Mouse (Mus musculus): Measurements from ENCODE around the gene Fscn3. TPM values are rescaled to one million over a fixed set of nuclear protein-coding genes. Genes with fewer than 3 reads are reported as not detected.
A peak's percentile ranks its signal among the peaks of the same experiment; 100 is the strongest.

Gene Fscn3
- polyA plus RNA-seq, 1 experiment from 2014 or later = not detected

GRCm38 (mm10) chr6:28474211-28474610 lies 46.6 kb downstream of the Fscn3 start:
- H3K4me2 ChIP-seq (ENCODE audit: low read depth, low read length) = no peak overlapping the region
- no peaks in the 10 kb centered on the region for H3K4me1 ChIP-seq (ENCODE audit: control insufficient read depth, insufficient read depth, low read length)
- no peak overlapping the region for H3K27ac ChIP-seq (ENCODE audit: low read length)
- no peaks in the 10 kb centered on the region for H3K27me3 ChIP-seq (replicated peaks; ENCODE audit: control insufficient read depth, insufficient read depth, low read length)
- 89% methylated on average over 4 of the region's 4 CpGs for WGBS
- no peak overlapping the region for H3K9ac ChIP-seq (ENCODE audit: low read depth, low read length)
- ATAC-seq = no peak
- no peaks in the 10 kb centered on the region for H3K9me3 ChIP-seq (ENCODE audit: control insufficient read depth, low read length)
- H3K4me3 ChIP-seq (ENCODE audit: low read length) = no peak overlapping the region
- no peaks in the 10 kb centered on the region for H3K36me3 ChIP-seq (ENCODE audit: control insufficient read depth, insufficient read depth, low read length)

- Histone ChIP-seq H3K4me1 (ENCODE audit: control insufficient read depth, insufficient read depth, low read length) (no peaks in the 10 kb centered on the region), H3K36me3 (ENCODE audit: control insufficient read depth, insufficient read depth, low read length) (no peaks in the 10 kb centered on the region), H3K27ac (ENCODE audit: low read length) (no peak within 1 kb of the TSS), H3K4me3 (ENCODE audit: low read length) (no peak within 1 kb of the TSS), H3K27me3 (replicated peaks; ENCODE audit: control insufficient read depth, insufficient read depth, low read length) (no peaks in the 10 kb centered on the region), H3K4me2 (ENCODE audit: low read depth, low read length) (no peak within 1 kb of the TSS), H3K9ac (ENCODE audit: low read depth, low read length) (no peak within 1 kb of the TSS), H3K9me3 (ENCODE audit: control insufficient read depth, low read length) (no peaks in the 10 kb centered on the region)
- no peak for ATAC-seq
- 81% methylated on average over 5 of the region's 5 CpGs for WGBS
Measured at GRCm38 (mm10) chr6:28474839-28475238, 47.2 kb downstream of the Fscn3 start, which contains the start of gene Snd1. Gene Snd1 (plus strand): TSS chr6:28475139.

- peak overlapping the region; percentile 89 for H3K27ac ChIP-seq (ENCODE audit: low read length)
- no peaks in the 10 kb centered on the region for H3K27me3 ChIP-seq (replicated peaks; ENCODE audit: control insufficient read depth, insufficient read depth, low read length)
- H3K9ac ChIP-seq (ENCODE audit: low read depth, low read length) = peak overlapping the region; percentile 89
- under 1% methylated on average over 66 of the region's 68 CpGs for WGBS
- no peaks in the 10 kb centered on the region for H3K36me3 ChIP-seq (ENCODE audit: control insufficient read depth, insufficient read depth, low read length)
- no peaks in the 10 kb centered on the region for H3K9me3 ChIP-seq (ENCODE audit: control insufficient read depth, low read length)
- peaks cover 29% of the 10 kb centered on the region for H3K4me1 ChIP-seq (ENCODE audit: control insufficient read depth, insufficient read depth, low read length)
- peak; percentile 99 for ATAC-seq
- peak overlapping the region; percentile 74 for H3K4me2 ChIP-seq (ENCODE audit: low read depth, low read length)
- peak overlapping the region; percentile 97 for H3K4me3 ChIP-seq (ENCODE audit: low read length)
Measured at GRCm38 (mm10) chr6:28479865-28480751, 52.5 kb downstream of the Fscn3 start.

- H3K27me3 ChIP-seq (replicated peaks; ENCODE audit: control insufficient read depth, insufficient read depth, low read length) = no peaks in the 10 kb centered on the region
- H3K27ac ChIP-seq (ENCODE audit: low read length) = peak overlapping the region; percentile 89
- no peaks in the 10 kb centered on the region for H3K36me3 ChIP-seq (ENCODE audit: control insufficient read depth, insufficient read depth, low read length)
- no peaks in the 10 kb centered on the region for H3K9me3 ChIP-seq (ENCODE audit: control insufficient read depth, low read length)
- H3K4me2 ChIP-seq (ENCODE audit: low read depth, low read length) = peak overlapping the region; percentile 62
- H3K9ac ChIP-seq (ENCODE audit: low read depth, low read length) = peak overlapping the region; percentile 89
- H3K4me1 ChIP-seq (ENCODE audit: control insufficient read depth, insufficient read depth, low read length) = peaks cover 29% of the 10 kb centered on the region
- peak overlapping the region; percentile 97 for H3K4me3 ChIP-seq (ENCODE audit: low read length)
- 6% methylated on average over 21 of the region's 21 CpGs for WGBS
- ATAC-seq = no peak
Measured at GRCm38 (mm10) chr6:28480752-28481492, 53.3 kb downstream of the Fscn3 start.

- H3K4me2 ChIP-seq (ENCODE audit: low read depth, low read length) = peak overlapping the region; percentile 23; the same call in 1 of the 2 replicates
- no peaks in the 10 kb centered on the region for H3K36me3 ChIP-seq (ENCODE audit: control insufficient read depth, insufficient read depth, low read length)
- H3K4me1 ChIP-seq (ENCODE audit: control insufficient read depth, insufficient read depth, low read length) = peaks cover 39% of the 10 kb centered on the region
- H3K27ac ChIP-seq (ENCODE audit: low read length) = no peak overlapping the region
- ATAC-seq = no peak
- no peaks in the 10 kb centered on the region for H3K27me3 ChIP-seq (replicated peaks; ENCODE audit: control insufficient read depth, insufficient read depth, low read length)
- no peaks in the 10 kb centered on the region for H3K9me3 ChIP-seq (ENCODE audit: control insufficient read depth, low read length)
- 0 out of 2 replicates have a peak overlapping the region, but pooled peaks have one; percentile 11 for H3K4me3 ChIP-seq (ENCODE audit: low read length)
- WGBS = 57% methylated on average over 4 of the region's 4 CpGs
- no peak overlapping the region for H3K9ac ChIP-seq (ENCODE audit: low read depth, low read length)
Measured at GRCm38 (mm10) chr6:28482711-28483315, 55.2 kb downstream of the Fscn3 start.

- no peak for ATAC-seq
- Histone ChIP-seq H3K27ac (ENCODE audit: low read length) (no peak overlapping the region), H3K9ac (ENCODE audit: low read depth, low read length) (no peak overlapping the region), H3K4me3 (ENCODE audit: low read length) (no peak overlapping the region), H3K4me2 (ENCODE audit: low read depth, low read length) (no peak overlapping the region), H3K36me3 (ENCODE audit: control insufficient read depth, insufficient read depth, low read length) (no peaks in the 10 kb centered on the region; the same call in 1 of the 2 replicates), H3K4me1 (ENCODE audit: control insufficient read depth, insufficient read depth, low read length) (peaks cover 45% of the 10 kb centered on the region), H3K27me3 (replicated peaks; ENCODE audit: control insufficient read depth, insufficient read depth, low read length) (no peaks in the 10 kb centered on the region), H3K9me3 (ENCODE audit: control insufficient read depth, low read length) (no peaks in the 10 kb centered on the region)
- WGBS = 96% methylated on average over 2 of the region's 2 CpGs
Measured at GRCm38 (mm10) chr6:28486008-28486407, 58.4 kb downstream of the Fscn3 start.

GRCm38 (mm10) chr6:28486471-28486870 lies 58.9 kb downstream of the Fscn3 start:
- WGBS = 85% methylated on average over 2 of the region's 2 CpGs
- no peaks in the 10 kb centered on the region for H3K9me3 ChIP-seq (ENCODE audit: control insufficient read depth, low read length)
- no peak overlapping the region for H3K4me2 ChIP-seq (ENCODE audit: low read depth, low read length)
- H3K27ac ChIP-seq (ENCODE audit: low read length) = no peak overlapping the region
- H3K27me3 ChIP-seq (replicated peaks; ENCODE audit: control insufficient read depth, insufficient read depth, low read length) = no peaks in the 10 kb centered on the region
- no peaks in the 10 kb centered on the region; the same call in 1 of the 2 replicates for H3K36me3 ChIP-seq (ENCODE audit: control insufficient read depth, insufficient read depth, low read length)
- no peak for ATAC-seq
- no peak overlapping the region for H3K4me3 ChIP-seq (ENCODE audit: low read length)
- H3K4me1 ChIP-seq (ENCODE audit: control insufficient read depth, insufficient read depth, low read length) = peaks cover 44% of the 10 kb centered on the region
- no peak overlapping the region for H3K9ac ChIP-seq (ENCODE audit: low read depth, low read length)

GRCm38 (mm10) chr6:28486905-28487304 lies 59.3 kb downstream of the Fscn3 start:
- H3K4me3 ChIP-seq (ENCODE audit: low read length) = no peak overlapping the region
- H3K27me3 ChIP-seq (replicated peaks; ENCODE audit: control insufficient read depth, insufficient read depth, low read length) = no peaks in the 10 kb centered on the region
- no peak overlapping the region for H3K4me2 ChIP-seq (ENCODE audit: low read depth, low read length)
- 75% methylated on average over 7 of the region's 7 CpGs for WGBS
- H3K36me3 ChIP-seq (ENCODE audit: control insufficient read depth, insufficient read depth, low read length) = no peaks in the 10 kb centered on the region; the same call in 1 of the 2 replicates
- no peak overlapping the region for H3K9ac ChIP-seq (ENCODE audit: low read depth, low read length)
- peaks cover 40% of the 10 kb centered on the region for H3K4me1 ChIP-seq (ENCODE audit: control insufficient read depth, insufficient read depth, low read length)
- no peaks in the 10 kb centered on the region for H3K9me3 ChIP-seq (ENCODE audit: control insufficient read depth, low read length)
- H3K27ac ChIP-seq (ENCODE audit: low read length) = no peak overlapping the region
- peak; percentile 21; the same call in 1 of the 2 replicates for ATAC-seq

Data from intestine, embryonic 16.5 days (tissue).